Mouse (Mus musculus): Measurements from ENCODE around the gene Rasgrf1.
"Not testable (repeated sequence)": the region's sequence is repeated elsewhere in the genome, so short reads cannot be mapped to it uniquely, and the experiment has no call there.

Rasgrf1 gene

GRCm38 (mm10) chr9:90036313-90036712 lies 126.6 kb downstream of the Rasgrf1 start:
- DNase-seq (ENCODE audit: low spot score), result no peak

GRCm38 (mm10) chr9:90038535-90038934 lies 128.8 kb downstream of the Rasgrf1 start:
- DNase-seq (ENCODE audit: low spot score), result no peak

DNA sequence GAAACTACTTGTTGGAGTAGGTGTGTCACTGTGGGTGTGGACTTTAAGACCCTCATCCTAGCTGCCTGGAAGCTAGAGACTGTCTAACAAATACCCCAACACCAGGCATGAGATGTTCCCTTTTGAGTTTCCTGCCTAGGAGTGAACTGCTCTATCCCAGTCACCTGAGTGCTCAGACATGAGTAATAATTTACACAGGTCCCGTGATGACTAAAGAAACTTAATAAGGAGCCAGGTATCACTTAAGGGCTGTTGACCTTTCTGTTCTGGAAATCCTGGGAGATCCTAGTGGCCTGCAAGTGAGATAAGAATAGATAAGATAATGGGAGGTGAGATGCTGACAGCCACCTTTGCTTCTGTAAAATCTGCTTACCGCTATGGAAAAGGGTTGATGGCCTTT lies 131.2 kb downstream of the Rasgrf1 start:
- no peak for DNase-seq (ENCODE audit: low spot score)

DNA sequence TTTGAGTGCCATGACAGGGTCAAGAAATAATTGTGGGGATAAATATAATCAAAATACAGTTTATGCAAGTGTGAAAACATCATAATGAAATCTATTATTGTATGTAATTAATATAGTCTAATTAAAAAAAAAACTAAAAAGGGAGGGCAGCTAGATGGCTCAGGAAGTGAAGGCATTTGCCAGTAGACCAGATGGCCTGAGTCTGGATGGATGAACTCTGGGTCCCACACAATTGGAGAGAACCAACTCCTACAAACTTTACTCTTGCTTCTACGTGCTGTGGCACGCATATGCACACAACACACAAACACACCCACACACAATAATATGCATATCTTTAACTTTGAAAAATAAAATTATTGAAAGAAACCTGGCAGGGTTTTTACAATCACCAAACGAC lies 131.8 kb downstream of the Rasgrf1 start:
- DNase-seq (ENCODE audit: low spot score), result no peak

- DNase-seq (ENCODE audit: low spot score), result not testable (repeated sequence)
Observed at GRCm38 (mm10) chr9:90042906-90043305, 133.2 kb downstream of the Rasgrf1 start.

- DNase-seq (ENCODE audit: low spot score), result no peak
Observed at GRCm38 (mm10) chr9:90045191-90045590, 135.5 kb downstream of the Rasgrf1 start.

GRCm38 (mm10) chr9:90047937-90048627 lies 138.4 kb downstream of the Rasgrf1 start:
- DNase-seq (ENCODE audit: low spot score), result no peak

- DNase-seq (ENCODE audit: low spot score), result no peak
Observed at GRCm38 (mm10) chr9:90053852-90054251, 144.1 kb downstream of the Rasgrf1 start, which contains the start of gene Ctsh. Ctsh (plus strand) TSS chr9:90054152.

DNA sequence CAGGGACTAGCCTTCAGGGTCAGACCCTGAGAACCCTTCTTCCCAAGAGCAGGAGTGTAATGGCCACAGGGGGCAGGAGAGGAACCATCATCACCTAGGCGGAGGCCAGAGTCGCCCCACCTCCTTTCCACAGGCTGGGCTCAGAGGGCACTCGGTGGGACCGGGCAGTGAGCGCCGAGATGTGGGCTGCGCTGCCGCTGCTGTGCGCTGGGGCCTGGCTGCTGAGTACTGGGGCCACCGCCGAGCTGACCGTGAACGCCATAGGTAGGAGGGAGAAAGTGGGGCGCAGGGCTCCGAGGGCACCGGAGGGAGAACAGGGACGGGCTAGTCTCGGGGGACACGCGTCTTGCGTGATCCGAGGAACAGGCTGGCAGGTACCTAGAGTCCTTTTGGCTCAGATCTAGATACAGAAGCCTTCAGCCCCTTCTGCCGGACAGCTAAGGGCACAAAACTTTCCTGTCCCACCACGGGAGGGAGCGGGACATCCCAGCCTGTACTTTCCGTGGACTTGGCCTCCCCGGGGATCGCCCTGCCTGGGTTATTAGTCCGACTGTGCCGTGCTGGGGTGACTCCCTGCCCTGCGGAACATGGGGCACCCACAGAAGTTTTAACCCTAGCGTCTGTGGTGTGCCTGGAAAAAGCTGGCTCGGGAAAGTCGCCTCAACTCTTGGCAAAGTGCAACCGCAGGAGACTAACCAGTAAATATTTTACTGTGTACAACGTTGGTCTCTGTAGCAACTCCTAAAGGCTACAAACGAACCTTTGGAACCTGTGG lies 144.8 kb downstream of the Rasgrf1 start:
- DNase-seq (ENCODE audit: low spot score), result no peak

DNA sequence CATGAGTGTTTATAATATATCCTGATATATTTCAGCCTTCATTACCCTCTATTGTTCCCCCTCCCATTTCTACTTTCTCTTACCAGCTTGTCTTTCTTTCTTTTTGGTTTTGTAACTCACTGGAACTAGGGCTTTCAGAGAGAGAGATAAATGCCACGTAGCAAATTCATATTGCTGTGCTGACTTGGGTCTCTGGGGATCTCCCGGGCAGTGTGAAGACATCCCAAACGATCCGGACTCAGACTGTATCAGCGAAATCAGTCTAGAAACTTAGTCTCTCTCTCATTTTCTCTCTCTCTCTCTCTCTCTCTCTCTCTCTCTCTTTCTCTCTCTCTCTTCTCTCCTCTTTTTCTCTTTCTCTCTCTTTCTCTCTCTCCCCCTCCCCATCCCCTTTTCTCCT lies 145.7 kb downstream of the Rasgrf1 start:
- DNase-seq (ENCODE audit: low spot score), result no peak

GRCm38 (mm10) chr9:90055911-90056310 lies 146.2 kb downstream of the Rasgrf1 start:
- DNase-seq (ENCODE audit: low spot score), result no peak

DNA sequence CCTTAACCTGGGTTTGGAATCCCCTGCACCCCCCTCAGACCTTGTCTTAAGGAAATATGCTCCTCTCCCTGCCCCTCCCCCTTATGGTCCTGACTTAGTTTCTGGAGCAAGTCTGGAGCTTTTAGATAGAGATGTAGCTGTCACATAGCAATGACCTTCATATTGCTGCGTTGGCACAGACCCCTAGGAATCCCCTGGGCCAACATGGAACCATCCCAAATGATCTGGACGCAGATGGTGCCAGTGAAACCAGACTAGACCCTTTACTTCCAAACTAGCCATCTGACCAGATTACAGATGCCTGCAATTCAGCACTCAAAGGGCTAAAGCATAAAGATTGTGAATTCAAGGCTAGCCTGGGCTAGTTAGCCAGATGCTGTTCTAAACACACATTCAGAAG lies 147.0 kb downstream of the Rasgrf1 start:
- DNase-seq (ENCODE audit: low spot score), result no peak

- DNase-seq (ENCODE audit: low spot score), result no peak
Observed at GRCm38 (mm10) chr9:90059828-90060573, 150.3 kb downstream of the Rasgrf1 start.

- DNase-seq (ENCODE audit: low spot score), result no peak
Observed at GRCm38 (mm10) chr9:90060574-90060875, 150.8 kb downstream of the Rasgrf1 start.

DNA sequence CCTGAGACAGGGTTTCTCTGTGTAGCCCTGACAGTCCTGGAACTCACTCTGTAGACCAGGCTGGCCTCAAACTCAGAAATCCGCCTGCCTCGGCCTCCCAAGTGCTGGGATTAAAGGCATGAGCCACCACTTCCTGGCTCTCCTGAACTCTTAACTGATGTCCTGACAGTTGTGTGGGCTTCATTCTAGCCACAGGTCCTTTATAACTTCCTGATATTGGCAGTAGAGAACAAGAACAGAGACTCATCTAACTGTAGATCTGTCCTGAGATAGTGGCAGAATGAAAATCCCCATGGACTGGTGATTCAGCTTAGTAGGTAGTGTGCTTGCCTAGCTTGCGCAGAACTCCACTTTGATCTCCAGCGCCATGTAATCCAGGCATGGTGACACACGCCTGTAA lies 151.2 kb downstream of the Rasgrf1 start:
- not testable (repeated sequence) for DNase-seq (ENCODE audit: low spot score)

GRCm38 (mm10) chr9:90067341-90067740 lies 157.6 kb downstream of the Rasgrf1 start:
- no peak for DNase-seq (ENCODE audit: low spot score)

- no peak for DNase-seq (ENCODE audit: low spot score)
Observed at GRCm38 (mm10) chr9:90068786-90069185, 159.1 kb downstream of the Rasgrf1 start.

- DNase-seq (ENCODE audit: low spot score), result no peak
Observed at GRCm38 (mm10) chr9:90069485-90069884, 159.8 kb downstream of the Rasgrf1 start.

DNA sequence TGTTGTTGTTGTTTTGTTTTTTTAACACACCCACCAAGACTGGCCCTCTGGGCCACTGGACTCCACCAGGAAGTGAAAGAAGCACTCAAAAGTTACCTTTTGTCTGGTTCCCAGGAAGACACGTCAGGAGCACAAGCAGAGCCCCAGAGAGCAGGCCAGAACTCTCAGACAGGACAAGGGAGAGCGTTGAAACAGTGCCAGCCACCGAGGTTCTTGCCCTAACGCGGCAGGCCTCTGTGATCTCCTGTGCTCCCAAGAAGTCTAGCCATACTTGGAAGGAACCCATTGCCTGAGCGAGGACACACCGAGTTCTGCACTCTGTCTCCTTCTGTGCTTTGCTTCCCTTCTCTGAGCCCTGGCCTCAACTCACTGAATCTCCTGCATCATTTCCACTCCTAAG lies 160.5 kb downstream of the Rasgrf1 start:
- DNase-seq (ENCODE audit: low spot score), result no peak

DNA sequence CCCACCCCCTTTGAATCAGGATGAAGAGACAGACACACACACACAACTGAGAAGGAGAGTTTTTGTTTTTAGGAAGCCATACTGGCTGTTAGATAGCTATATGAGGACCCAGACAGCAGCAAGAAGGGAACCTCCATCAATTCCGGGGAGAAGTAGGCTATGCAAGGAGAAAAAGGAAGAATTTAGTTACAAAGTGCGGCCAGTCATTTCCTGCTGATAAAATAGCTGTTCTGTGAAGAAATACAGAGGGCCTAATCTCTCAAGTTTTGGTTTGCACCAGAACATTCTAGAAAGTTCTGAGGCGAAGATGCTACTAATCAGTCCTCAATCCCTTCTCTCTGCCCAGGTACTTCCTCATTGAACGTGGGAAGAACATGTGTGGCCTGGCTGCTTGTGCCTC lies 165.6 kb downstream of the Rasgrf1 start:
- no peak for DNase-seq (ENCODE audit: low spot score)

GRCm38 (mm10) chr9:90076131-90076530 lies 166.4 kb downstream of the Rasgrf1 start:
- DNase-seq (ENCODE audit: low spot score), result no peak
